Mouse (Mus musculus) bone marrow macrophage, adult 2 months (primary cell): ENCODE results near the gene Cntnap5a. TPM values are rescaled to one million over a fixed set of nuclear protein-coding genes. Genes with fewer than 3 reads are reported as not detected.

Experiments
- H3K27ac ChIP-seq: 2 replicates; pipeline ENCODE4 v1.5.1; 2012; ENCODE audit warnings: low read depth, low read length; ENCODE audit not compliant: insufficient read depth
- H3K4me1 ChIP-seq: 2 replicates; pipeline ENCODE4 v1.6.1; 2012; ENCODE audit warnings: low read length; ENCODE audit not compliant: control insufficient read depth, insufficient read depth
- H3K4me3 ChIP-seq: 2 replicates; pipeline ENCODE4 v1.5.1; 2012; ENCODE audit warnings: mild to moderate bottlenecking, low read length, moderate library complexity; ENCODE audit not compliant: insufficient read depth
- CTCF ChIP-seq: IDR thresholded peaks from 2 replicates; pipeline ENCODE4 v1.5.1; 2012; ENCODE audit warnings: low read depth, mild to moderate bottlenecking, low read length, moderate library complexity
- POLR2A ChIP-seq: IDR thresholded peaks from 2 replicates; pipeline ENCODE4 v1.6.1; 2012; ENCODE audit warnings: mild to moderate bottlenecking, low read depth, low read length, borderline replicate concordance
- polyA plus RNA-seq: library from polyadenylated mRNA; stranded (reverse); fragments of >200 nt; gene quantifications from 2 replicates; pipeline ENCODE4 v1.2.4, GENCODE M21; 2012; ENCODE audit not compliant: missing spikeins, insufficient read depth, insufficient read length

The Cntnap5a gene
- polyA plus RNA-seq, 1 experiment = not detected

- TF ChIP-seq POLR2A (no peak), CTCF (no peak)
- H3K4me3 ChIP-seq = no peak overlapping the region
- H3K4me1 ChIP-seq = no peaks in the 10 kb centered on the region
- no peak overlapping the region for H3K27ac ChIP-seq
Observed at GRCm38 (mm10) chr1:116401996-116402656, 717.6 kb downstream of the Cntnap5a start.

- no peak overlapping the region for H3K27ac ChIP-seq
- TF ChIP-seq POLR2A (no peak), CTCF (no peak)
- no peak overlapping the region for H3K4me3 ChIP-seq
- no peaks in the 10 kb centered on the region for H3K4me1 ChIP-seq
Observed at GRCm38 (mm10) chr1:116409836-116410235, 725.3 kb downstream of the Cntnap5a start.

GRCm38 (mm10) chr1:116428396-116428795, 743.8 kb downstream of the Cntnap5a start:
- no peaks in the 10 kb centered on the region for H3K4me1 ChIP-seq
- no peak overlapping the region for H3K27ac ChIP-seq
- TF ChIP-seq CTCF (no peak), POLR2A (no peak)
- no peak overlapping the region for H3K4me3 ChIP-seq

- Histone ChIP-seq H3K27ac (no peak overlapping the region), H3K4me3 (no peak overlapping the region), H3K4me1 (no peaks in the 10 kb centered on the region)
- TF ChIP-seq CTCF (no peak), POLR2A (no peak)
Observed at GRCm38 (mm10) chr1:116455115-116455717, 770.7 kb downstream of the Cntnap5a start.

DNA sequence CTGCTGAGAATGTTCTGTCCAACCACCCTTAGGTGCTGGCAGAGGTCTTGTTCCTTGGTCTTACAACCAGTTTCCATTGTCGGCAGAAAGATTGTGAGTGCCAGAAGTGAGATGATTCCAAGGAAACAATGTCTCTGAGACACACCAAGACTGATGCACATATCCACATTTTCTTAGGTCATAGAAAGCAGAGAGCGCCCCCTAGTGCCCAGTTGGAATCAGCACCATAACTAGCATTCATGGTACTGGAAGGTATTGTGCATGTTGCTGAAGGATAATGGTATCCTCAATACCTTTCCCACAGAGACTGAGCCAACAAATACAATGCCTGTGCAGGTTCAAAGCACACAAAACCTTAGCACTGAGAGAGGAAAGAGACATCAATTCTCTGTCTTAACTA, 793.1 kb downstream of the Cntnap5a start:
- H3K4me1 ChIP-seq = no peaks in the 10 kb centered on the region
- H3K27ac ChIP-seq = no peak overlapping the region
- H3K4me3 ChIP-seq = no peak overlapping the region
- no peak for TF ChIP-seq CTCF
- TF ChIP-seq POLR2A = no peak

DNA sequence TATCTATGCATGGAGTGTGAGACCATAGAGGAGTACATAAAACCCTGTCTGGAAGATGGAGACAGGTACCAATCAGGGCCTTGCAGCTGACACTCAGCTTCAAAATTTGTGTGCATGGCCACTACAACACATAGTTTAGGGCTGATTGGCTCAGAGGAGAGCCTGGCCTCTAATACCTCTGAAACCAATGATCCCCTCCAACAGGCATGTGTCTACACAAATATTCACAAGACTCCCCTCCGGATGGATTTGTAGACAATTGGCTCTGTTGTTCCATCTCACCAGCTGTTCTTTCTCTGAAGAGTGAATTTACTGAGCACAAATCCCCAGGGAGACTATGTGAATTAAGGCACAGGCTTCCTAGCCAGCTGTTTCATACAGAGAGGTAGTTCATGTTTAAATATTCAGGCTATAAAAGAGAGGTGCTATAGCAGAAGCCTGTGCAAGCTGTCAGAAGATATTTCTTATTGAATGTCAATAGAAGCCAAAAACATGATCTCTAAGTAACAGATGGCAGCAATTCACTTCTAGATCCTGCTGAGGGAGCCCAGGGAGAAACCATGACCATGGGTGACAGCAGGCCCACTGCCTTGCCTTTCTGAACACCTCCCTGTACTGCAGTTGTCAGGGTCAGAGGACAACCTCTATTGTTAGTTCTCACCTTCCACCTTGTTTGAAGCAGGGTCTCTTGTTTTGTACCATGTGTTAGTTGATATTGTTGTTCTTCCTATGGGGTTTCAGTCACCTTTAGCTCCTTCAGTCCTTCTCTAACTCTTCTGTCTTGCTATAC, 804.4 kb downstream of the Cntnap5a start:
- no peak for TF ChIP-seq CTCF
- no peak for TF ChIP-seq POLR2A
- no peak overlapping the region for H3K4me3 ChIP-seq
- no peaks in the 10 kb centered on the region for H3K4me1 ChIP-seq
- no peak overlapping the region for H3K27ac ChIP-seq

DNA sequence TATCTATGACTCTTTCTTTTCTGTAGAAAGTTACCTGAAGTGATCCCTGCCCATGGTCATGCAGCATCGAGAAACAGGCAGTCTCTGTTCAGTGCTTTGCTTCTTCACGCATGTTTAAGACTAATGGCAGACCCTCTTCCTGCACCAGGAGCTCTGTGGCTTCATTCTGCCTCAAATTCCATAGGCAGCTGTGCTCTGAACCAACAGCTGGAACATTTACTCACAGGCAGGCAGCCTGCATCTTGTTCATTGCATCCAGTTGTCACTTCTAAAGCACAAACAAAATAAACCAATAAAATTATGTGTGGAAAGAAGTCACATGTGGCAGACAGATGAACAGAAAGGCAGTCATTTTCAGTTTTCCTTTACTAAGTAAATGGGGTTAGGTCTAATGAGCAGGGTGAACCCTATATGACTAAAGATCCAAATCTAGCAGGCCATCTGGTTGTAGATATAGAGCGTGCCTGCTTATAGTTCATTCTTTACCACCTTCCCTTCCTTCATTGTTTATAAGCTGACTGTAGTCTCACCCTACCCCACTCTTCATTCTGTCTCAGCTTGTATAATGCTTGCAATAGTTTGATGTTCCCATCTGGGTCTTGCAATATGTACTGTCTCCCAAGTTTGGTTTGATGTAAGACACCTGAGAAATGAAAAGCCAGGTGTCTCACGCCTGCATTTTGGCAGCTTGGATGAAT, 893.6 kb downstream of the Cntnap5a start:
- no peak for TF ChIP-seq CTCF
- TF ChIP-seq POLR2A = no peak
- H3K4me1 ChIP-seq = no peaks in the 10 kb centered on the region
- no peak overlapping the region for H3K4me3 ChIP-seq
- H3K27ac ChIP-seq = no peak overlapping the region

DNA sequence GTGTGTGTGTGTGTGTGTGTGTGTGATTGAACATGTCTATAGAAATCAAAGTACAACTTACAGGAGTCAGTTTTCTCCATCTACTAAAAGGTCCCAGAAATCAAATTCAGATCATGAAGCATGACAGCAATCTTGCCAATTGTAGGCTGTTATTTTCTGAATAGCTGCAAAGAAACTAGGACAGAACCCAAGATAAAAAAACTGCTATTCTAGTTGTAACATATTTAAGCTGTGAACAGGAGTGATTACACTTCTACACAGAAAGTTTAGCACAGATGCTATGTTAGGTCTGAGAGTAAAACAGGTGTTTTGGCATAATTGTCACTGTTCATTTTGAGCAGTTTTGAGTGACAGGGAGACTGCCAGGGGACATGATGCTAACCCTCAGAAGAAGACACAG, 931.7 kb downstream of the Cntnap5a start:
- no peak overlapping the region for H3K27ac ChIP-seq
- TF ChIP-seq POLR2A (no peak), CTCF (no peak)
- peaks cover 22% of the 10 kb centered on the region for H3K4me1 ChIP-seq
- H3K4me3 ChIP-seq = no peak overlapping the region
